Mouse (Mus musculus) thymus, adult 2 months (tissue): ENCODE measurements around the gene Bcas2.

Experiments used
- CTCF ChIP-seq: fragments of 200-500 bp; IDR thresholded peaks from 2 replicates; pipeline ENCODE4 v1.5.1; 2012; ENCODE audit warnings: mild to moderate bottlenecking, control low read depth, low read length, moderate library complexity, borderline replicate concordance; ENCODE audit not compliant: control insufficient read depth, poor library complexity, insufficient read depth; ENCODE audit errors: extremely low read depth
- POLR2A ChIP-seq: fragments of 200-500 bp; IDR thresholded peaks from 2 replicates; pipeline ENCODE4 v1.6.1; 2012; ENCODE audit warnings: mild to moderate bottlenecking, low read length, control low read depth, moderate library complexity; ENCODE audit not compliant: control insufficient read depth, poor library complexity, insufficient read depth; ENCODE audit errors: extremely low read depth

GRCm38 (mm10) chr3:103145791-103146190 is 25.7 kb upstream of the Bcas2 start:
- TF ChIP-seq CTCF, result no peak
- no peak for TF ChIP-seq POLR2A
